Mouse (Mus musculus) cerebellum, adult 9-11 months (tissue): ENCODE results near the gene Pex6.

Experiments
- DNase-seq: peaks from one replicate; pipeline ENCODE4 v3.0.0; 2022

Pex6 gene

GRCm38 (mm10) chr17:46710959-46711597 is at the start of gene Pex6:
Gene Pex6 (plus strand): TSS chr17:46711463.
- peak; percentile 93 for DNase-seq

DNA sequence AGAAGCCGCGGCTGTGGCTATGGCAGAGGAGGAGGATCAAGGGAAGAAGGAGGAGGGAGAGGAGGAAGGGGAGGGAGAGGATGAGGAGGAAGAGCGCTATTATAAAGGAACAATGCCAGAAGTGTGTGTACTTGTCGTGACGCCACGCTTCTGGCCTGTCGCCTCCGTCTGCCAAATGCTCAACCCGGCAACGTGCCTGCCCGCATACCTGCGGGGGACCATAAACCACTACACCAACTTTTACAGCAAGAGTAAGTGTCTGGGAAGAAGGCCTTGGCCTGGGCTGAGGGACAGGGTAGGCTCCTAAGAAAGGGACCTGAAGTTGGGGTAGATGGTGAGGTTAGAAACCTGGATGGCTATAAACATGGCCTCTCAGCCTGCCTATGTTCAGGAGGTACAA is 49.3 kb upstream of the Pex6 start:
- peak; percentile 80 for DNase-seq

- DNase-seq = peak; percentile 87
Measured at GRCm38 (mm10) chr17:46662730-46663129, 48.5 kb upstream of the Pex6 start.

GRCm38 (mm10) chr17:46667712-46668111 is 43.6 kb upstream of the Pex6 start:
- peak; percentile 28 for DNase-seq

GRCm38 (mm10) chr17:46669911-46670310 is 41.4 kb upstream of the Pex6 start:
- no peak for DNase-seq

GRCm38 (mm10) chr17:46673850-46674529 is 37.3 kb upstream of the Pex6 start, which contains the start of gene Rrp36:
Gene Rrp36 (minus strand): TSS chr17:46674352.
- DNase-seq = peak; percentile 88

DNA sequence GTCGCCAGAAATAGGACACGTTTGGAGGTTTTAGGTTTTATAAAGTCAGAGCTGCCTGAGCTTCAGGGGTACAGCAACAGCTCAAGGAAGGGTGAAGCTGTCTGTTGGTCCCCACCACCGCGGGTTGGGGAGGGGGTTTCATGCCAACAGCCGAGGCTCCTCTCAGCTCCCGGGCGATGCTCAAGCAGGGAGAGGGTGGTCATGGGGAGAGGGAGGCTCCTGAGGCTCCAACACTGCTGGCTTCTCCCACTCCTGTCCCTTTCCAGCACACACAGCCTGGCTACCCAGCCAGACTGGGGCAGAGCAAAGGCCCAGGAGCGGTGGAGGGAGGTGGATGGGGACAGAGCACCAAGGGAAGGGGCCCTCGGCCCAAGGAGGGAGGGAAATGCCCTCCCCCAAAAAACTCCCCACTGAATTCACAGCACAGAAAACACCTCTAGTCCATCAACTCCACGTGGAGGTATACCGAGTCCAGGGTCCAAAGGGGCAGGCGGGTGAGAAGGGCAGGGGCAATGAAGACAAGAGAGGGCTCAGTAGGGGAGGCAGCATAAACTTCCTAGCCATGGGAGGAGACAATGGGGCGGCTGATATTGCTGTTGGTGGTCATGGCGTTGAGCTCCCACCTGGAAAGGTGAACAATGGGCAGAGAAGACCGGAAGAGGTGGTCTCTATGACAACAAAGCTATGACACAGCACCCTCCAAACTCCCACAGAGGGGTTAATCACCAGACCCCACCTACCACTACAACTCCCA is 36.6 kb upstream of the Pex6 start:
- peak; percentile 62 for DNase-seq

- DNase-seq = no peak
Measured at GRCm38 (mm10) chr17:46678416-46678815, 32.8 kb upstream of the Pex6 start, which contains the start of gene Mea1. Gene Mea1 (plus strand): TSS chr17:46678793.

- DNase-seq = no peak
Measured at GRCm38 (mm10) chr17:46678911-46679310, 32.4 kb upstream of the Pex6 start.

DNA sequence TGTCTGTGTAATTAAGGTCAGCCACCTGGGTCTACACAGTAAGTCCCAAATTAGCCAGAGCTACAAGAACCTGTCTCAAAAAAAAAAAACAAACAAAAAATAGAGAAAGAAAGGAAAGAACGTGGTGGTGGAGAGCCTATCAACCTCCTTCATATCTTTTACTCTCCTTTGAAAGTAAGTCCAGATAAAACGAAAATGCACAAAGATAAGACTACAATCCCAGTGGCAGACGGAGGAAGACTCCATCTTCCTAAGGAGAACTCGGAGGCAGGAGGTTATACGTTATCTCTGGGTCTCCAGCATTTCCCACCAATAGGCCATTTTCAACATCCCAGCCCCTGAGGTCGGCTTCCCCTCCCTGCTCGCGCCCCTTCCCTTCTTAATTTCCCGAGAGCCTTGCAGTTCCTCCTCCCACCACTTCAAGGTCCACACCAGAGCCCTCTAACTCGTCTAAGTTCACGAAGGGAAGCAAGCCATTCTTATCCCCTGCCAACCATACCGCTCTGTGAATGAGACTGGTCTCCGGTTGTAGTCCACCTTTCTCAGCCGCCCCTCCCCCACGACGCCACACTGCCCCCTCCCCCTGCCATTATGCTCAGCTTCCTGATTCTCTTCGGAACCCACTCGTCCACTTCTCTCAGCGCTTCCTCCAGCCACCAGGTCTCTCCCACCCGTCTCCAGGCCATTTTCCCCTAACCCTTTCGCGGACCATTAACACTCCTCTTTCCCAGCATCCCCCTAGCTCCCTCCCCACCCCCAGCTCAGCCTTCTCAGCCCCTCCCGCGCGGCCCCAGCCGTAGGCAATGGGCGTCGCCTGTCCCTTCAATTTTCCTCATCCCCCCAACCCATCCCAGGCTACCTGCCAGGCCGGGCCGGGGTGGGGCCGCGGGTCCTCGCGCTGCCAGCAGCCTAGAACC is 31.2 kb upstream of the Pex6 start:
- no peak for DNase-seq

- peak; percentile 99 for DNase-seq
Measured at GRCm38 (mm10) chr17:46680760-46681373, 30.4 kb upstream of the Pex6 start, which contains the start of gene Klhdc3. Gene Klhdc3 (minus strand): TSS chr17:46680914.

DNA sequence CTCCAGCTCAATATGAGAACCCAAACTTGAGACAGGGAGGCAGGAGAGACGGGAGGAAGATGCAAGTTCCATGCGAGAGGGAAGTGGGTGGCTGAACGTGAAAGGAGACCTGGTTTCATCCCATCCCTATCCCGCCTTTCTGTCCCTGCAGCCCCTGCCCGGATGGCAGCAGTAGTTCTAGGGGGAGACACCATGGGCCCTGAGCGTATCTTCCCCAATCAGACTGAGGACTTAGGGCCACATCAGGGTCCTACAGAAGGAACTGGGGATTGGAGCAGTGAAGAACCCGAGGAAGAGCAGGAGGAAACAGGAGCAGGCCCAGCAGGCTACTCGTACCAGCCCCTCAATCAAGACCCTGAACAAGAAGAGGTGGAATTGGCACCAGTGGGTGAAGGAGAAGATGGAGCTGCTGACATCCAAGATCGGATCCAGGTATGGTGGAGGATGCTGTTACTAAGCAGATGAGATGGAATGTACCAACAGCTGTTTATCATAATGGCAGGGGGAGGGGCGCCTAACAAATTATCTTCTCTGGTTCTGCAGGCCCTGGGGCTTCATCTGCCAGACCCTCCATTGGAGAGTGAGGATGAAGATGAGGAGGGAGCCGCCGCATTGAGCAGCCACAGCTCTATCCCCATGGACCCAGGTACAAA is 29.7 kb upstream of the Pex6 start:
- DNase-seq = peak; percentile 69

- peak; percentile 62 for DNase-seq
Measured at GRCm38 (mm10) chr17:46682654-46683389, 28.4 kb upstream of the Pex6 start.

- DNase-seq = no peak
Measured at GRCm38 (mm10) chr17:46685913-46686312, 25.4 kb upstream of the Pex6 start.

DNA sequence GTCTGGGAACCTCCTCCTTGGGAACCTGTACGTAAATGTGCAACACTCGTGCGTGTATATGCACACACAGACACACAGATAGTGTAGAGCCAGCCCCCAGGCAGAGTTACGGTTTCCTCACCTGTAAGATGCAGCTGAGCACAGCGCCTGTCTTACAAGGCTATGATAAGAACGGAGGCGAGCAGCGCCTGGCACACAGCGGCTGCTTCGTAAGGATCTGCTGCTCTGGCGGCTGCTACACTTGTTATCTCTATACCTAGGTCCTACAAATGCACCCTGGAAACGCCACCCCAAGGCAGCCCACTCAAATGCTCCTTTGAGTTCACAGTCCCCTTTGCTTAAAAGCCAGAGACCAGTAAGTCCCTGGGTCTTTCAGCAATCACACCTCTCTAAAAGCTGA is 20.6 kb upstream of the Pex6 start:
- DNase-seq = no peak

GRCm38 (mm10) chr17:46691390-46691789 is 19.9 kb upstream of the Pex6 start:
- DNase-seq = no peak

DNA sequence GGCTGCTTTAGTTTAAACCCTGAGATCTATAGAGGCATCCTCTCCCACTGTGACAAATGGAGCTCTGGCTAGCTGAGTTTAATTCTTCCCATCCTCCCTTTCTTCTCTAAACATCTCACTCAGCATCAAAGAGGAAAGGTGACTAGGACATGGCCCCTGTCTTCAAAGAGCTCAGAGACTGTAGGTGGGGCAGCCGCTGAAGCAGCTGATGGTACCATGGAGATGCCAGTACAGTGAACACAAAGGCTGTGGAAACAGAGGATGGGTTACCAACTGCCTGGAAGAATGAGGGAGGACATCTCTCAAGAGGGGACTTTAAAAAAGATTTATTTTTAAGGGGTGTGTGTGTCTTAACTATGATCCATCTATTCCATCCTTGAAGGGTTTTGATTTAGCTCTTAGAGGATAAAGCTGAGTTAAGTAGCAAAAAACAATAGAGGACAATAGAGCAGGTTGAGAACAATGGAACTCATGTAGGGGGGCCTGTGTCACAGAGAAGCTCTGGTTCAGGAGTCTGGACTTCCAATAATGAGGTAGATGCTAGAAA is 16.7 kb upstream of the Pex6 start:
- DNase-seq = no peak

DNA sequence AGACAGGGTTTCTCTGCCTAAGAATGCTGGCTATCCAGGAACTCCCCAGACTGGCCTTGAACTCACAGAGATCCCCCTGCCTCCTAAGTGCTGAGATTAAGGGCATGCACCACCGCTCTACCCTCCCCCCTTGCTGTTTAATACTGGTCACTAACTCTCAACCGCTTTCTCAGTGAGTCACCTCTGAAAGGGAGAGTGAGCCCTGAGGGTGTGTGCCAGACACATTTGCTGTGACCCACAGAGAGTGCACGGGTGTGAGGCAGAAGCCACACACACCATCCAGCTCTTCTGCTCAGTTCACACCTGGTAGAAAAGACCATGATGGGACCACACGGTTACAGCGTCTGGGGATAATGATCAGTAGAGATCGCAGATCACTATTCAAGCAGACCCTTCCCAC is 12.7 kb upstream of the Pex6 start:
- DNase-seq = no peak

- DNase-seq = no peak
Measured at GRCm38 (mm10) chr17:46699245-46699644, 12.0 kb upstream of the Pex6 start.

GRCm38 (mm10) chr17:46699912-46700311 is 11.4 kb upstream of the Pex6 start:
- peak; percentile 73 for DNase-seq

DNA sequence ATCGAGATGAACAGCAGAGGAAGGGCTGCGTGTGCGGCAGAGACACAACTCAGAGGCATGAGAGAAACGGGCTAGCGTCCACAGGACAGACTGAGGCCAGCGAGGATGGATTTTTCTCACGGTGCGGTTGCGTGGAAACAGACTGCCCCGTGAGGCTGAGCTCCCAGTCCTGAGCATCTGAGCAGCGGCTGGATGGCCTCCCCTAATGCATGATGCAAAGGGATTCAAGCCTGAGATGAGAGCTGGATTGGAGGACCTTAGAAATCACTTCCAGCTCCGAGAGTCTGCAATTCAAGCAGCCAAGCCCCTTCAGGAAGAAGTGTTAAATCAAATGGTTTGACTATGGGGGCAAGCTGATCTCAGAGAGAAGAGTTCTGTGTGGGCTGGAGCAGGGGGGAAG is 9.8 kb upstream of the Pex6 start:
- DNase-seq = no peak
